Mouse (Mus musculus) left cerebral cortex, postnatal 14 days (tissue): ENCODE data around the gene Cavin3. TPM values are rescaled to one million over a fixed set of nuclear protein-coding genes. Genes with fewer than 3 reads are reported as not detected.

ENCODE experiments used
- DNase-seq, 2 experiments: peaks; one replicate each; pipeline ENCODE4 v3.0.0; 2021 to 2022; ENCODE audit warnings: low spot score in 2 of 2, mixed read lengths in 1 of 2
- intact Hi-C: fragments of 180-260 bp; cut with DNase I; formaldehyde crosslinking; loops from one replicate; pipeline ENCODE4 v1.15.1; 2025
- total RNA-seq, 2 experiments: library from RNA; stranded (reverse); gene quantifications; 2 replicates each; pipeline ENCODE4 v1.2.3; 2021

Gene Cavin3
- total RNA-seq, 2 experiments from 2014 or later = 19.0 to 21.1 TPM

DNA sequence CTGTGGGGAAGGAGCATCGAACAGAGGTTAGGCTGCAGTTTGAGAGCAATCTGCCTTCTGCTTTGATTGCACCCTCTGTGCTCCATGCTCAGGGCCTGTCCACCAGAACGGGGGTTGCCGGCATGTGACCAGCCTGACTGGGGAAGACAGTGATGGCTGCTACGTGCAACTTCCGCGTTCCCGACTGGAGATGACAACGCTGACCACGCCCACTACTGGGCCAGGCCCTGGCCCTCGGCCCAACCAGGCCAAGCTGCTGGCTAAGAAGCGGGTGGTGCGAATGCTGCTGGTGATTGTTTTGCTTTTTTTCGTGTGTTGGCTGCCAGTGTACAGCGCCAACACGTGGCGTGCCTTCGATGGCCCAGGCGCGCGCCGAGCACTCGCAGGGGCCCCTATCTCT, 47.3 kb downstream of the Cavin3 start:
- intact Hi-C loops = no loop called here
- DNase-seq = no peak

DNA sequence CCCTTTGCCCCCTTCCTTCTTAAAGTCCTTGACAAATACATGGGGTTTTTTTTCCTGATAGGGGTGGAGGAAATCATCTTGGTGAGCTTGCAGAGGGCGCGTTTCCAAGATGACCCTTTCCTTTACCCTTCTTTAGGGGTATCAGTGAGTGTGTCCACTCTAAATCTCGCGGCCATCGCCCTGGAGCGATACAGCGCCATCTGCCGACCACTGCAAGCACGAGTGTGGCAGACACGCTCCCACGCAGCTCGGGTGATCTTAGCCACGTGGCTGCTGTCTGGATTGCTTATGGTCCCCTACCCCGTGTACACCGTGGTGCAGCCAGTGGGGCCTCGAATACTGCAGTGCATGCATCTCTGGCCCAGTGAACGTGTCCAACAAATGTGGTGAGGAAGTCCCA, 48.2 kb downstream of the Cavin3 start:
- intact Hi-C loops = no loop called here
- DNase-seq = no peak

DNA sequence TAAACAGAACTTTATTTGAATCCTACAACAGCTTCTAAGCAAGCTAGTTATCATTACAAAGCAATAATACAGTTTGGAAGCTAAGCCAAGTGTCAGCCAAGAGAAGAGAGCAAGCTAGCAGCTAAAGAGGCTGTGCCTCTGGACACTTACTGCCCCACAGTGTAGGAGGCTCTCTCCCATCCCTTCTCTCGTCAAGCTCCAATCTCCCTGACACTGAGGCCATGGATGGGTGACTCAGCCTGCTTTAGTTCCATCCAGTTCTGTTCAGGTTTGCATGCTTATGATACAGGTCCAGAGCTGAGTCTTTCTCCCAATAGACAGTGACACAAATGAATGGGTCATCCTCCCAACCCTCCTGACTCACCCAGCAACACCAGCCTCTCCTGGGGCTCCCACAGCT, 50.0 kb downstream of the Cavin3 start:
- intact Hi-C loops = no loop called here

More for the DNA sequence above, 50.0 kb downstream of the Cavin3 start:
- no peak for DNase-seq

Other genes with a start within 250 kb of the Cavin3 start
- gene Olfr688, start 194.2 kb downstream of the Cavin3 start, total RNA-seq = not detected
- gene Olfr689, start 171.1 kb downstream of the Cavin3 start, total RNA-seq = not detected
- gene Olfr690, start 148.2 kb downstream of the Cavin3 start, total RNA-seq = 1 to 10 TPM in 1 of 2 experiments, under 1 TPM in 1; 0.87 to 1.1 TPM
- gene Olfr691, start 140.0 kb downstream of the Cavin3 start, total RNA-seq = 1 to 10 TPM; 1.1 to 1.4 TPM
- gene Olfr692, start 114.1 kb downstream of the Cavin3 start, total RNA-seq = not detected
- not detected for gene Gm5901, start 107.3 kb downstream of the Cavin3 start, total RNA-seq
- gene Fam160a2, start 82.2 kb downstream of the Cavin3 start, total RNA-seq = 10 to 100 TPM; 70.2 to 74.2 TPM
- under 1 TPM; 0.37 to 0.51 TPM for gene Cnga4, start 77.7 kb downstream of the Cavin3 start, total RNA-seq
- 10 to 100 TPM; 56.6 to 62.4 TPM for gene Cckbr, start 56.6 kb downstream of the Cavin3 start, total RNA-seq
- gene Smpd1, start 72.1 kb upstream of the Cavin3 start, total RNA-seq = 100 to 1,000 TPM; 111 to 112 TPM
- gene Apbb1, start 99.4 kb upstream of the Cavin3 start, total RNA-seq = 100 to 1,000 TPM; 450 to 459 TPM
- gene Hpx, start 117.8 kb upstream of the Cavin3 start, total RNA-seq = under 1 TPM; 0.23 to 0.24 TPM
- gene Trim3, start 151.3 kb upstream of the Cavin3 start, total RNA-seq = 100 to 1,000 TPM; 146 to 148 TPM
- gene Timm10b, start 157.8 kb upstream of the Cavin3 start, total RNA-seq = 10 to 100 TPM; 79.1 to 82.2 TPM
- gene Arfip2, start 158.1 kb upstream of the Cavin3 start, total RNA-seq = 100 to 1,000 TPM in 1 of 2 experiments, 10 to 100 TPM in 1; 96.6 to 104 TPM
- gene Gm45799, start 158.3 kb upstream of the Cavin3 start, total RNA-seq = 10 to 100 TPM; 10.6 to 13.6 TPM
- gene Dnhd1, start 168.5 kb upstream of the Cavin3 start, total RNA-seq = 1 to 10 TPM; 4.9 to 5.0 TPM